Mouse (Mus musculus) lung, adult 2 months (tissue): ENCODE data around the gene Nbea.

ENCODE experiments used
- CTCF ChIP-seq: fragments of 200-500 bp; IDR thresholded peaks from 2 replicates; pipeline ENCODE4 v1.5.1; 2011; ENCODE audit warnings: mild to moderate bottlenecking, low read length, control low read depth; ENCODE audit not compliant: insufficient read depth
- POLR2A ChIP-seq: fragments of 200-500 bp; IDR thresholded peaks from 2 replicates; pipeline ENCODE4 v1.6.1; 2011; ENCODE audit warnings: low read depth, mild to moderate bottlenecking, control low read depth, low read length, borderline replicate concordance; ENCODE audit errors: extremely low read depth

DNA sequence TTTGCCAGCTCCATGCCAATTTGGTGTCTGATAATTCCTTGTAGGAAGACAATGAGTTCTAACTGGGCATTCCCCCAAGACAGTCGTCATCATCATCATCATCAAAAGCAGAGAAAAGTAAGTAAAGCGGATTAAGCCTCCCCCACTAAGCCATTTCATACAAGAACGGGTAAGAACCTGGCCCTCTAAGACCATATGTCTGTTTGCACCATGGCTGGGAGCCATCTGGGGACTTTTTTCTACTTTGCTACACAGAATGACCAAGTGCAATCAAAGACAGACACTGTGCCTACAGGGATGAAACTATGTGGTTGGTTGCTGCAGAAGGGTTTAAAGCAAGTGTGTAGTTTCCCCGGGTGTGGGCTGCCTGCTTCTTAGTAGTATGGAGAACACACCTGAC is 535.2 kb downstream of the Nbea start:
- no peak for TF ChIP-seq CTCF
- no peak for TF ChIP-seq POLR2A
